23 mouse cellular contexts compared by ENCODE assay signal in genomic region chr6:83023008-83023407, GRCm38 (mm10). TPM values are rescaled to one million over a fixed set of nuclear protein-coding genes. Genes with fewer than 3 reads are reported as not detected.
DNase-seq lines count a peak whose midpoint lies in the region; ATAC-seq and TF ChIP-seq lines count a peak whose summit lies in the region.
"Had no signal": no experiment of that assay in that cellular context is flagged by ENCODE, and none has a peak within 500 bp of the region (broad histone marks: within the 10 kb centered on the region; RNA-seq: fewer than 3 reads in every experiment).

No protein-coding gene starts in this region.

- ATAC-seq in stomach, embryonic 15.5 days (ENCODE audit: insufficient read depth, low FRiP score, low read depth): peak; percentile 79; the same call in 1 of the 2 replicates
- ATAC-seq in stomach, postnatal 0 days (ENCODE audit: low FRiP score, low TSS enrichment): no peak
- peak; percentile 53; the same call in 1 of the 2 replicates for ATAC-seq in erythroid progenitor cell, adult 5-6 weeks (replicated peaks; ENCODE audit: low FRiP score, poor library complexity, severe bottlenecking)
- ATAC-seq in liver, embryonic 13.5 days (ENCODE audit: low read depth): peak; percentile 85
- ATAC-seq in liver, postnatal 0 days: 0 out of 2 replicates have a peak, but pooled peaks have one; percentile 44
- no peak for ATAC-seq in intestine, embryonic 15.5 days
- ATAC-seq: forebrain, postnatal 0 days; intestine, embryonic 16.5 days had no signal

- no peaks in the 10 kb centered on the region for H3K36me3 ChIP-seq in stomach, embryonic 15.5 days
- H3K36me3 ChIP-seq in stomach, postnatal 0 days (ENCODE audit: control insufficient read depth, insufficient read depth, low read length): no peaks in the 10 kb centered on the region
- no peaks in the 10 kb centered on the region for H3K36me3 ChIP-seq in liver, embryonic 13.5 days
- H3K36me3 ChIP-seq in liver, postnatal 0 days (replicated peaks; ENCODE audit: insufficient read depth, low read length): no peaks in the 10 kb centered on the region
- H3K36me3 ChIP-seq in intestine, embryonic 15.5 days: no peaks in the 10 kb centered on the region
- H3K36me3 ChIP-seq: embryonic facial prominence, embryonic 13.5 days; forebrain, embryonic 12.5 days; heart, embryonic 13.5 days; hindbrain, embryonic 13.5 days had no signal

- no peaks in the 10 kb centered on the region for H3K9me3 ChIP-seq in stomach, embryonic 15.5 days
- no peaks in the 10 kb centered on the region for H3K9me3 ChIP-seq in stomach, postnatal 0 days (ENCODE audit: control insufficient read depth, low read length)
- H3K9me3 ChIP-seq in liver, embryonic 13.5 days (replicated peaks): no peaks in the 10 kb centered on the region
- no peaks in the 10 kb centered on the region for H3K9me3 ChIP-seq in liver, postnatal 0 days (ENCODE audit: low read length)
- H3K9me3 ChIP-seq in intestine, embryonic 15.5 days: no peaks in the 10 kb centered on the region
- H3K9me3 ChIP-seq: embryonic facial prominence, embryonic 13.5 days; forebrain, embryonic 12.5 days; heart, embryonic 13.5 days; hindbrain, embryonic 13.5 days had no signal

- no peaks in the 10 kb centered on the region for H3K4me1 ChIP-seq in stomach, embryonic 15.5 days
- H3K4me1 ChIP-seq in stomach, postnatal 0 days (replicated peaks; ENCODE audit: control insufficient read depth, insufficient read depth): no peaks in the 10 kb centered on the region
- H3K4me1 ChIP-seq in liver, embryonic 13.5 days (replicated peaks): peaks cover 87% of the 10 kb centered on the region
- peaks cover 55% of the 10 kb centered on the region for H3K4me1 ChIP-seq in liver, postnatal 0 days (ENCODE audit: insufficient read depth)
- no peaks in the 10 kb centered on the region for H3K4me1 ChIP-seq in intestine, embryonic 15.5 days (replicated peaks)
- H3K4me1 ChIP-seq: forebrain, embryonic 12.5 days; hindbrain, embryonic 13.5 days had no signal

- no peaks in the 10 kb centered on the region for H3K27me3 ChIP-seq in stomach, embryonic 15.5 days (replicated peaks)
- H3K27me3 ChIP-seq in stomach, postnatal 0 days (ENCODE audit: control insufficient read depth, insufficient read depth, low read length): no peaks in the 10 kb centered on the region
- H3K27me3 ChIP-seq in liver, embryonic 13.5 days: no peaks in the 10 kb centered on the region; the same call in 1 of the 2 replicates
- no peaks in the 10 kb centered on the region for H3K27me3 ChIP-seq in liver, postnatal 0 days (ENCODE audit: insufficient read depth, low read length)
- no peaks in the 10 kb centered on the region for H3K27me3 ChIP-seq in intestine, embryonic 15.5 days (replicated peaks)
- H3K27me3 ChIP-seq: CH12.LX; embryonic facial prominence, embryonic 13.5 days had no signal

- WGBS in stomach, embryonic 15.5 days: 83% methylated on average over 9 of the region's 9 CpGs
- WGBS in stomach, postnatal 0 days: 84% methylated on average over 9 of the region's 9 CpGs
- WGBS in liver, embryonic 13.5 days (ENCODE audit: insufficient replicate concordance): 58% methylated on average over 9 of the region's 9 CpGs
- WGBS in liver, postnatal 0 days (ENCODE audit: insufficient replicate concordance): 74% methylated on average over 9 of the region's 9 CpGs
- WGBS in intestine, embryonic 15.5 days: 87% methylated on average over 9 of the region's 9 CpGs

- H3K27ac ChIP-seq in stomach, embryonic 15.5 days: no peak overlapping the region
- H3K27ac ChIP-seq in stomach, postnatal 0 days (replicated peaks): no peak overlapping the region
- peak overlapping the region; percentile 91 for H3K27ac ChIP-seq in liver, embryonic 13.5 days
- H3K27ac ChIP-seq in liver, postnatal 0 days (ENCODE audit: low read depth): no peak overlapping the region
- H3K27ac ChIP-seq in intestine, embryonic 15.5 days: no peak overlapping the region
- H3K27ac ChIP-seq: embryonic facial prominence, embryonic 13.5 days; forebrain, embryonic 12.5 days; gastrocnemius, adult 2 months; heart, embryonic 13.5 days; hindbrain, embryonic 13.5 days had no signal

- no peak overlapping the region for H3K9ac ChIP-seq in stomach, embryonic 15.5 days
- no peak overlapping the region for H3K9ac ChIP-seq in stomach, postnatal 0 days (ENCODE audit: low read length)
- H3K9ac ChIP-seq in liver, embryonic 13.5 days: peak overlapping the region; percentile 43
- no peak overlapping the region for H3K9ac ChIP-seq in liver, postnatal 0 days (replicated peaks)
- no peak overlapping the region for H3K9ac ChIP-seq in intestine, embryonic 15.5 days
- H3K9ac ChIP-seq: embryonic facial prominence, embryonic 13.5 days; forebrain, embryonic 12.5 days; forebrain, postnatal 0 days; heart, embryonic 13.5 days; hindbrain, embryonic 13.5 days had no signal

- no peak for TF ChIP-seq CTCF in stomach, postnatal 0 days (IDR thresholded peaks at IDR 0.05; ENCODE audit: low read depth)
- no peak for TF ChIP-seq CTCF in liver, postnatal 0 days (IDR thresholded peaks at IDR 0.05; ENCODE audit: low read depth)

- no peak overlapping the region for H3K4me3 ChIP-seq in stomach, embryonic 15.5 days (replicated peaks)
- no peak overlapping the region for H3K4me3 ChIP-seq in stomach, postnatal 0 days (ENCODE audit: low read depth, low read length)
- H3K4me3 ChIP-seq in liver, embryonic 13.5 days (replicated peaks): no peak overlapping the region
- H3K4me3 ChIP-seq in liver, postnatal 0 days (ENCODE audit: low read depth, low read length): no peak overlapping the region
- H3K4me3 ChIP-seq in intestine, embryonic 15.5 days (replicated peaks): no peak overlapping the region
- H3K4me3 ChIP-seq: embryonic facial prominence, embryonic 13.5 days; forebrain, embryonic 12.5 days; gastrocnemius, adult 2 months; heart, embryonic 13.5 days; hindbrain, embryonic 13.5 days had no signal

- DNase-seq in stomach, postnatal 0 days (ENCODE audit: low spot score): no peak
- DNase-seq in liver, embryonic 13.5 days: peak; percentile 46
- no peak for DNase-seq in liver, postnatal 0 days
- DNase-seq in embryo, embryonic 11 days: no peak
- no peak for DNase-seq in urinary bladder, postnatal 4 days (ENCODE audit: low spot score in 2 of 2)
- DNase-seq: adrenal gland, adult 8-10 months; adrenal gland, postnatal 36 days; cerebellum, adult 11 months; cerebellum, adult 8-10 months; cerebellum, postnatal 14 days; forebrain, postnatal 0 days; gastrocnemius, adult 2 months; gastrocnemius, postnatal 25 days; heart, postnatal 4 days had no signal

- TF ChIP-seq EP300 in stomach, postnatal 0 days (optimal IDR thresholded peaks at IDR 0.05): no peak
- TF ChIP-seq EP300 in liver, postnatal 0 days (IDR thresholded peaks at IDR 0.05; ENCODE audit: low read depth): peak; percentile 34; the same call in 1 of the 2 replicates

- no peak overlapping the region for H3K4me2 ChIP-seq in stomach, embryonic 15.5 days
- no peak overlapping the region for H3K4me2 ChIP-seq in stomach, postnatal 0 days (replicated peaks; ENCODE audit: low read depth)
- H3K4me2 ChIP-seq in liver, embryonic 13.5 days: peak overlapping the region; percentile 30
- H3K4me2 ChIP-seq in liver, postnatal 0 days (ENCODE audit: low read depth, low read length): no peak overlapping the region
- H3K4me2 ChIP-seq in intestine, embryonic 15.5 days (replicated peaks): no peak overlapping the region
- H3K4me2 ChIP-seq: embryonic facial prominence, embryonic 13.5 days; forebrain, embryonic 12.5 days; heart, embryonic 13.5 days; hindbrain, embryonic 13.5 days had no signal

RNA-seq across cellular contexts. Expression of gene Dok1, which starts 10.3 kb away (rescaled TPM):
- 11.9 and 14.3 TPM in 2 replicates for polyA plus RNA-seq in stomach, embryonic 15.5 days (2015; fragmentation: Nextera tagmentation; extraction: Ambion mirVana)
- 8.3 TPM in 2 replicates for polyA plus RNA-seq in stomach, postnatal 0 days (2015; fragmentation: Nextera tagmentation; extraction: Ambion mirVana)
- 20.5 and 27.4 TPM in 2 replicates for total RNA-seq in erythroid progenitor cell, adult 5-6 weeks (2015; ENCODE audit: low replicate concordance)
- 26.9 and 34.7 TPM in 2 replicates for total RNA-seq in erythroid progenitor cell, adult 5-6 weeks (2017; ENCODE audit: low replicate concordance)
- polyA plus RNA-seq in liver, embryonic 13.5 days (2015; fragmentation: Nextera tagmentation; extraction: Ambion mirVana): 20.1 and 20.2 TPM in 2 replicates
- polyA plus RNA-seq in liver, postnatal 0 days (2015; fragmentation: Nextera tagmentation; extraction: Ambion mirVana): 11.3 and 11.8 TPM in 2 replicates
- polyA plus RNA-seq in intestine, embryonic 15.5 days (2015; fragmentation: Nextera tagmentation; extraction: Ambion mirVana): 9.7 and 9.8 TPM in 2 replicates

RNA-seq across cellular contexts. Expression of gene Loxl3, which starts 11.0 kb away (rescaled TPM):
- polyA plus RNA-seq in stomach, embryonic 15.5 days (2015; fragmentation: Nextera tagmentation; extraction: Ambion mirVana): 14.2 and 16.2 TPM in 2 replicates
- 5.5 and 6.1 TPM in 2 replicates for polyA plus RNA-seq in stomach, postnatal 0 days (2015; fragmentation: Nextera tagmentation; extraction: Ambion mirVana)
- total RNA-seq in erythroid progenitor cell, adult 5-6 weeks (2015; ENCODE audit: low replicate concordance): 0.84 and 3.6 TPM in 2 replicates
- total RNA-seq in erythroid progenitor cell, adult 5-6 weeks (2017; ENCODE audit: low replicate concordance): 0.38 and 3.2 TPM in 2 replicates
- 2.1 and 2.2 TPM in 2 replicates for polyA plus RNA-seq in liver, embryonic 13.5 days (2015; fragmentation: Nextera tagmentation; extraction: Ambion mirVana)
- polyA plus RNA-seq in liver, postnatal 0 days (2015; fragmentation: Nextera tagmentation; extraction: Ambion mirVana): 1.2 and 1.7 TPM in 2 replicates
- 12.7 and 14.2 TPM in 2 replicates for polyA plus RNA-seq in intestine, embryonic 15.5 days (2015; fragmentation: Nextera tagmentation; extraction: Ambion mirVana)

RNA-seq across cellular contexts. Expression of gene Aup1, which starts 31.3 kb away (rescaled TPM):
- 211 and 212 TPM in 2 replicates for polyA plus RNA-seq in stomach, embryonic 15.5 days (2015; fragmentation: Nextera tagmentation; extraction: Ambion mirVana)
- polyA plus RNA-seq in stomach, postnatal 0 days (2015; fragmentation: Nextera tagmentation; extraction: Ambion mirVana): 135 and 150 TPM in 2 replicates
- total RNA-seq in erythroid progenitor cell, adult 5-6 weeks (2015; ENCODE audit: low replicate concordance): 275 and 371 TPM in 2 replicates
- 190 and 242 TPM in 2 replicates for total RNA-seq in erythroid progenitor cell, adult 5-6 weeks (2017; ENCODE audit: low replicate concordance)
- 186 and 197 TPM in 2 replicates for polyA plus RNA-seq in liver, embryonic 13.5 days (2015; fragmentation: Nextera tagmentation; extraction: Ambion mirVana)
- polyA plus RNA-seq in liver, postnatal 0 days (2015; fragmentation: Nextera tagmentation; extraction: Ambion mirVana): 175 and 180 TPM in 2 replicates
- 212 and 228 TPM in 2 replicates for polyA plus RNA-seq in intestine, embryonic 15.5 days (2015; fragmentation: Nextera tagmentation; extraction: Ambion mirVana)

RNA-seq across cellular contexts. Expression of gene Htra2, which starts 32.1 kb away (rescaled TPM):
- 86.6 and 94.1 TPM in 2 replicates for polyA plus RNA-seq in stomach, embryonic 15.5 days (2015; fragmentation: Nextera tagmentation; extraction: Ambion mirVana)
- 31.3 and 35.7 TPM in 2 replicates for polyA plus RNA-seq in stomach, postnatal 0 days (2015; fragmentation: Nextera tagmentation; extraction: Ambion mirVana)
- total RNA-seq in erythroid progenitor cell, adult 5-6 weeks (2015; ENCODE audit: low replicate concordance): 114 and 126 TPM in 2 replicates
- 65.7 and 87.8 TPM in 2 replicates for total RNA-seq in erythroid progenitor cell, adult 5-6 weeks (2017; ENCODE audit: low replicate concordance)
- polyA plus RNA-seq in liver, embryonic 13.5 days (2015; fragmentation: Nextera tagmentation; extraction: Ambion mirVana): 131 and 132 TPM in 2 replicates
- 33.8 and 34.7 TPM in 2 replicates for polyA plus RNA-seq in liver, postnatal 0 days (2015; fragmentation: Nextera tagmentation; extraction: Ambion mirVana)
- 72.2 and 86.5 TPM in 2 replicates for polyA plus RNA-seq in intestine, embryonic 15.5 days (2015; fragmentation: Nextera tagmentation; extraction: Ambion mirVana)

RNA-seq across cellular contexts. Expression of gene Dqx1, which starts 34.6 kb away (rescaled TPM):
- polyA plus RNA-seq in stomach, embryonic 15.5 days (2015; fragmentation: Nextera tagmentation; extraction: Ambion mirVana): 5.4 and 7.1 TPM in 2 replicates
- 5.4 and 5.8 TPM in 2 replicates for polyA plus RNA-seq in stomach, postnatal 0 days (2015; fragmentation: Nextera tagmentation; extraction: Ambion mirVana)
- 2.5 and 6.8 TPM in 2 replicates for total RNA-seq in erythroid progenitor cell, adult 5-6 weeks (2015; ENCODE audit: low replicate concordance)
- 3.7 and 3.9 TPM in 2 replicates for total RNA-seq in erythroid progenitor cell, adult 5-6 weeks (2017; ENCODE audit: low replicate concordance)
- polyA plus RNA-seq in liver, embryonic 13.5 days (2015; fragmentation: Nextera tagmentation; extraction: Ambion mirVana): 5.3 and 5.6 TPM in 2 replicates
- polyA plus RNA-seq in liver, postnatal 0 days (2015; fragmentation: Nextera tagmentation; extraction: Ambion mirVana): 7.5 and 8.2 TPM in 2 replicates
- 14.0 and 14.9 TPM in 2 replicates for polyA plus RNA-seq in intestine, embryonic 15.5 days (2015; fragmentation: Nextera tagmentation; extraction: Ambion mirVana)

Comparison
In these comparisons a context has a peak if more than half of its experiments do, and no peak if none do; other contexts are left out.
1. ATAC-seq: peak in stomach, embryonic 15.5 days (single experiment), erythroid progenitor cell, adult 5-6 weeks (single experiment), liver, embryonic 13.5 days (single experiment) and liver, postnatal 0 days (single experiment); none in stomach, postnatal 0 days (single experiment) and intestine, embryonic 15.5 days (single experiment).